Mouse (Mus musculus) MEL (cell line): ENCODE results near the gene Ckmt2.
A peak's percentile ranks its signal among the peaks of the same experiment; 100 is the strongest.

Source experiments
- CTCF ChIP-seq, 3 experiments: IDR thresholded peaks in 2 of 3; conservative IDR thresholded peaks in 1 of 3; 2 replicates each; pipeline ENCODE4 v1.5.1; 2011 to 2012; ENCODE audit warnings: low read length in 3 of 3, low read depth in 2 of 3, mild to moderate bottlenecking in 2 of 3, improper control_type of control experiment in 1 of 3, inconsistent platforms in 1 of 3, mixed read lengths in 1 of 3, moderate library complexity in 1 of 3; ENCODE audit not compliant: control insufficient read depth in 1 of 3, insufficient read depth in 1 of 3, poor library complexity in 1 of 3, severe bottlenecking in 1 of 3
- HCFC1 ChIP-seq: IDR thresholded peaks from 2 replicates; pipeline ENCODE4 v1.6.1; 2012; ENCODE audit warnings: low read depth, mild to moderate bottlenecking, inconsistent platforms, low read length, improper control_type of control experiment, moderate library complexity
- KAT2A ChIP-seq: conservative IDR thresholded peaks from 2 replicates; pipeline ENCODE4 v1.6.1; 2012; ENCODE audit warnings: low read depth, low read length, improper control_type of control experiment, inconsistent platforms
- MAX ChIP-seq: IDR thresholded peaks from 2 replicates; pipeline ENCODE4 v1.6.1; 2011; ENCODE audit warnings: low read length, improper control_type of control experiment
- POLR2A ChIP-seq, 2 experiments: IDR thresholded peaks; 2 replicates each; pipeline ENCODE4 v1.6.1; 2011 to 2012; ENCODE audit warnings: low read length in 2 of 2, mild to moderate bottlenecking in 2 of 2, control low read depth in 1 of 2, improper control_type of control experiment in 1 of 2, low read depth in 1 of 2, moderate library complexity in 1 of 2; ENCODE audit not compliant: control insufficient read depth in 1 of 2, insufficient read depth in 1 of 2, poor library complexity in 1 of 2
- POLR2AphosphoS5 ChIP-seq: IDR thresholded peaks from 2 replicates; pipeline ENCODE4 v1.6.1; 2012; ENCODE audit warnings: low read depth, borderline replicate concordance, mild to moderate bottlenecking, inconsistent platforms, low read length, moderate library complexity, mixed read lengths
- TCF12 ChIP-seq: IDR thresholded peaks from 2 replicates; pipeline ENCODE4 v1.6.1; 2014; ENCODE audit warnings: low read depth, mild to moderate bottlenecking, inconsistent platforms, low read length, improper control_type of control experiment, moderate library complexity
- ZKSCAN1 ChIP-seq: IDR thresholded peaks from 2 replicates; pipeline ENCODE4 v1.6.1; 2012; ENCODE audit warnings: low read depth, mild to moderate bottlenecking, inconsistent platforms, low read length, improper control_type of control experiment, moderate library complexity
- ZNF384 ChIP-seq: IDR thresholded peaks from 2 replicates; pipeline ENCODE4 v1.6.1; 2012; ENCODE audit warnings: low read depth, mild to moderate bottlenecking, inconsistent platforms, low read length, improper control_type of control experiment

DNA sequence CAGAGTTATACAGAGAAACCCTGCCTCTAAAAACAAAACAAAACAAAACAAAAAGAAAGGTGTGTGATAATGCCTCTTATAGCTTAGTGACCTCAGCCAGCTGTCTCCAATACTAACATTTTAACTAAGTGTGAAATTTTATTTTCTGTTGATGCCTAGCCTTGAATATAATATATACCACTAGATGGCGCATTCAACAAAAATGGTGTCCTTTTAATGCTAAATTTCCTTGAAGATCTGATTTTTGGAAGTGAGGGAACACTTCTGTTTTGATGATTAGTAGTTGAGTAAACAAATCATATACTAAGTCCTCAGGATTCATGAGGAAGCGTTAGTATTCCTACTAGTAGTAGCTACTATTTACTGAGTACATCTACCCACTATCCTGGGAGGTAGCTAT is 67.2 kb downstream of the Ckmt2 start:
- TF ChIP-seq MAX, result no peak
- TF ChIP-seq POLR2A (IDR thresholded peaks at IDR 0.05; ENCODE audit: control insufficient read depth in 1 of 2, insufficient read depth in 1 of 2, low read depth in 1 of 2, low read length in 2 of 2, poor library complexity in 1 of 2), result no peak
- TF ChIP-seq CTCF (IDR thresholded peaks at IDR 0.05 in 2 of 3, conservative IDR thresholded peaks at IDR 0.05 in 1 of 3; ENCODE audit: control insufficient read depth in 1 of 3, insufficient read depth in 1 of 3, low read depth in 2 of 3, low read length in 3 of 3, poor library complexity in 1 of 3, severe bottlenecking in 1 of 3), result peak; percentile 26 to 72 (median 53); a peak in 5 of 6 replicates
- no peak for TF ChIP-seq TCF12
- peak; percentile 31; the same call in 1 of the 2 replicates for TF ChIP-seq HCFC1
- TF ChIP-seq ZKSCAN1, result no peak
- no peak for TF ChIP-seq POLR2AphosphoS5
- TF ChIP-seq ZNF384, result no peak
- no peak for TF ChIP-seq KAT2A
